Mouse (Mus musculus): Measurements from ENCODE around the gene Mbd4. TPM values are rescaled to one million over a fixed set of nuclear protein-coding genes. Genes with fewer than 3 reads are reported as not detected.
"Not testable (repeated sequence)": the region's sequence is repeated elsewhere in the genome, so short reads cannot be mapped to it uniquely, and the experiment has no call there.

Gene Mbd4
- polyA plus RNA-seq, 2 experiments: 13.0 to 18.8 TPM

- no peaks in the 10 kb centered on the region for H3K27me3 ChIP-seq (ENCODE audit: control insufficient read depth, insufficient read depth, low read length)
- no peak for TF ChIP-seq POLR2A (IDR thresholded peaks at IDR 0.05; ENCODE audit: borderline replicate concordance, extremely low read depth, insufficient read depth, insufficient read length)
- no peak overlapping the region for H3K27ac ChIP-seq (replicated peaks; ENCODE audit: low read depth, low read length)
- no peak for DNase-seq (ENCODE audit: low spot score)
- whole genome bisulfite sequencing: 54% methylated on average over 5 of the region's 5 CpGs
- ATAC-seq (ENCODE audit: low FRiP score, low read depth): no peak
- H3K9me3 ChIP-seq (ENCODE audit: control insufficient read depth, low read length): no peaks in the 10 kb centered on the region
- peak overlapping the region; percentile 68 for H3K4me2 ChIP-seq (replicated peaks; ENCODE audit: low read depth, low read length, severe bottlenecking)
- H3K9ac ChIP-seq (ENCODE audit: low read depth, low read length, severe bottlenecking): no peak overlapping the region
- H3K36me3 ChIP-seq (ENCODE audit: control insufficient read depth, insufficient read depth, low read length): peaks cover 19% of the 10 kb centered on the region
- H3K4me3 ChIP-seq (replicated peaks; ENCODE audit: low read length): peak overlapping the region; percentile 27
- no peaks in the 10 kb centered on the region for H3K4me1 ChIP-seq (ENCODE audit: control insufficient read depth, insufficient read depth, low read length)
Observed at GRCm38 (mm10) chr6:115838745-115839144, 14.4 kb downstream of the Mbd4 start.

- ATAC-seq (ENCODE audit: low FRiP score, low read depth): peak; percentile 88
- H3K27ac ChIP-seq (replicated peaks; ENCODE audit: low read depth, low read length): no peak within 1 kb of the TSS
Observed at GRCm38 (mm10) chr6:115838161-115838597, 15.0 kb downstream of the Mbd4 start, which contains the start of gene Efcab12. Efcab12 (minus strand) TSS chr6:115838412.

GRCm38 (mm10) chr6:115833861-115834260 lies 19.3 kb downstream of the Mbd4 start:
- ATAC-seq (ENCODE audit: low FRiP score, low read depth) (no peak), DNase-seq (ENCODE audit: low spot score) (no peak)
- Histone ChIP-seq H3K4me2 (replicated peaks; ENCODE audit: low read depth, low read length, severe bottlenecking) (no peak overlapping the region), H3K9me3 (ENCODE audit: control insufficient read depth, low read length) (no peaks in the 10 kb centered on the region), H3K27me3 (ENCODE audit: control insufficient read depth, insufficient read depth, low read length) (no peaks in the 10 kb centered on the region), H3K36me3 (ENCODE audit: control insufficient read depth, insufficient read depth, low read length) (no peaks in the 10 kb centered on the region), H3K4me3 (replicated peaks; ENCODE audit: low read length) (no peak overlapping the region), H3K9ac (ENCODE audit: low read depth, low read length, severe bottlenecking) (no peak overlapping the region), H3K4me1 (ENCODE audit: control insufficient read depth, insufficient read depth, low read length) (no peaks in the 10 kb centered on the region), H3K27ac (replicated peaks; ENCODE audit: low read depth, low read length) (no peak overlapping the region)
- no peak for TF ChIP-seq POLR2A (IDR thresholded peaks at IDR 0.05; ENCODE audit: borderline replicate concordance, extremely low read depth, insufficient read depth, insufficient read length)

More at GRCm38 (mm10) chr6:115838161-115838597, 15.0 kb downstream of the Mbd4 start, which contains the start of gene Efcab12:
- no peak for TF ChIP-seq POLR2A (IDR thresholded peaks at IDR 0.05; ENCODE audit: borderline replicate concordance, extremely low read depth, insufficient read depth, insufficient read length)
- Histone ChIP-seq H3K36me3 (ENCODE audit: control insufficient read depth, insufficient read depth, low read length) (peaks cover 13% of the 10 kb centered on the region), H3K4me2 (replicated peaks; ENCODE audit: low read depth, low read length, severe bottlenecking) (peak within 1 kb of the TSS; percentile 68), H3K4me3 (replicated peaks; ENCODE audit: low read length) (peak within 1 kb of the TSS; percentile 27), H3K9ac (ENCODE audit: low read depth, low read length, severe bottlenecking) (peak within 1 kb of the TSS; percentile 34; the same call in 1 of the 2 replicates), H3K27me3 (ENCODE audit: control insufficient read depth, insufficient read depth, low read length) (no peaks in the 10 kb centered on the region), H3K9me3 (ENCODE audit: control insufficient read depth, low read length) (no peaks in the 10 kb centered on the region), H3K4me1 (ENCODE audit: control insufficient read depth, insufficient read depth, low read length) (no peaks in the 10 kb centered on the region)
- DNase-seq (ENCODE audit: low spot score): peak; percentile 79
- 3% methylated on average over 19 of the region's 19 CpGs for WGBS

GRCm38 (mm10) chr6:115832152-115832850 lies 20.9 kb downstream of the Mbd4 start:
- H3K9me3 ChIP-seq (ENCODE audit: control insufficient read depth, low read length): no peaks in the 10 kb centered on the region
- no peak for TF ChIP-seq POLR2A (IDR thresholded peaks at IDR 0.05; ENCODE audit: borderline replicate concordance, extremely low read depth, insufficient read depth, insufficient read length)
- 95% methylated on average over 2 of the region's 2 CpGs for WGBS

GRCm38 (mm10) chr6:115830779-115831601 lies 22.2 kb downstream of the Mbd4 start:
- no peak for TF ChIP-seq POLR2A (IDR thresholded peaks at IDR 0.05; ENCODE audit: borderline replicate concordance, extremely low read depth, insufficient read depth, insufficient read length)
- WGBS: 87% methylated on average over 6 of the region's 6 CpGs
- H3K9ac ChIP-seq (ENCODE audit: low read depth, low read length, severe bottlenecking): no peak overlapping the region

More at GRCm38 (mm10) chr6:115832152-115832850, 20.9 kb downstream of the Mbd4 start:
- H3K27me3 ChIP-seq (ENCODE audit: control insufficient read depth, insufficient read depth, low read length): no peaks in the 10 kb centered on the region
- no peak overlapping the region for H3K9ac ChIP-seq (ENCODE audit: low read depth, low read length, severe bottlenecking)
- H3K27ac ChIP-seq (replicated peaks; ENCODE audit: low read depth, low read length): no peak overlapping the region
- no peak overlapping the region for H3K4me2 ChIP-seq (replicated peaks; ENCODE audit: low read depth, low read length, severe bottlenecking)
- no peak overlapping the region for H3K4me3 ChIP-seq (replicated peaks; ENCODE audit: low read length)
- ATAC-seq (ENCODE audit: low FRiP score, low read depth) (no peak), DNase-seq (ENCODE audit: low spot score) (no peak)
- H3K4me1 ChIP-seq (ENCODE audit: control insufficient read depth, insufficient read depth, low read length): no peaks in the 10 kb centered on the region
- H3K36me3 ChIP-seq (ENCODE audit: control insufficient read depth, insufficient read depth, low read length): no peaks in the 10 kb centered on the region

GRCm38 (mm10) chr6:115823850-115824464 lies 29.2 kb downstream of the Mbd4 start:
- DNase-seq (ENCODE audit: low spot score): peak; percentile 59
- H3K36me3 ChIP-seq (ENCODE audit: control insufficient read depth, insufficient read depth, low read length); H3K27ac ChIP-seq (replicated peaks; ENCODE audit: low read depth, low read length); H3K4me1 ChIP-seq (ENCODE audit: control insufficient read depth, insufficient read depth, low read length); H3K9me3 ChIP-seq (ENCODE audit: control insufficient read depth, low read length); H3K9ac ChIP-seq (ENCODE audit: low read depth, low read length, severe bottlenecking); H3K27me3 ChIP-seq (ENCODE audit: control insufficient read depth, insufficient read depth, low read length): not testable (repeated sequence)
- ATAC-seq (ENCODE audit: low FRiP score, low read depth): peak; percentile 89
- Histone ChIP-seq H3K4me3 (replicated peaks; ENCODE audit: low read length) (0 out of 2 replicates have a peak overlapping the region, but pooled peaks have one; percentile 14), H3K4me2 (replicated peaks; ENCODE audit: low read depth, low read length, severe bottlenecking) (peak overlapping the region; percentile 34)
- WGBS: 3% methylated on average over 4 of the region's 11 CpGs

More at GRCm38 (mm10) chr6:115830779-115831601, 22.2 kb downstream of the Mbd4 start:
- Histone ChIP-seq H3K27ac (replicated peaks; ENCODE audit: low read depth, low read length) (no peak overlapping the region), H3K9me3 (ENCODE audit: control insufficient read depth, low read length) (no peaks in the 10 kb centered on the region), H3K4me1 (ENCODE audit: control insufficient read depth, insufficient read depth, low read length) (no peaks in the 10 kb centered on the region), H3K4me2 (replicated peaks; ENCODE audit: low read depth, low read length, severe bottlenecking) (no peak overlapping the region), H3K4me3 (replicated peaks; ENCODE audit: low read length) (no peak overlapping the region), H3K27me3 (ENCODE audit: control insufficient read depth, insufficient read depth, low read length) (no peaks in the 10 kb centered on the region), H3K36me3 (ENCODE audit: control insufficient read depth, insufficient read depth, low read length) (no peaks in the 10 kb centered on the region)
- ATAC-seq (ENCODE audit: low FRiP score, low read depth) (no peak), DNase-seq (ENCODE audit: low spot score) (no peak)

All from limb, embryonic 14.5 days (tissue).